In the genomic region with DNA sequence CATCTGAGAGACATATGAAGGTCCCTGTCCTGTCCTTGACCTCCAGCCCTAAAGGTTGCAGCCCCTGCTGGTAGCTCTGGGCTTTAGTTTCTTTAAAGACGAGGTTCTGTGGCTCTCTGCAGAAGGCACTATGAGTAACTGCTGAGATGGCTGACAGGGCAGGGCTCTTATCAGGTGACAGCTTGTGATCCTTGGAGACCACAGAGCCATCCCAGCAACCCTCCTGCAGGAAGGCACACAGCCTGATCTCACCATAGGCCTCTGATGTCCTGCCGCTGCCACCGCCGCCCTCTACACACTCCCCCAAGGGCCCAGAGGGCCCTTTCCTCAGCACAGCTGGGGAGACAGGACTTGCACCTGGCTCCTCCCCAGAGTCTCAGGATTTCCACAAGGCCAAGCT, we compare ENCODE assay signal across 35 mouse cellular contexts. TPM values are rescaled to one million over a fixed set of nuclear protein-coding genes. Genes with fewer than 3 reads are reported as not detected.
DNase-seq lines count a peak whose midpoint lies in the region; ATAC-seq and TF ChIP-seq lines count a peak whose summit lies in the region.
"Had no signal": no experiment of that assay in that cellular context is flagged by ENCODE, and none has a peak within 500 bp of the region (broad histone marks: within the 10 kb centered on the region; RNA-seq: fewer than 3 reads in every experiment).

No protein-coding gene starts in this region.

- WGBS in thymus, adult 2 months = 80% methylated on average over 4 of the region's 4 CpGs

- peak; percentile 21 for DNase-seq in thymus, postnatal 14 days
- no peak for DNase-seq in thymus, adult 2 months
- peak; percentile 59 for DNase-seq in T-cell, adult 2 months (ENCODE audit: low spot score)
- no peak for DNase-seq in right cerebral cortex, adult 2 months (ENCODE audit: low spot score in 2 of 2)
- no peak for DNase-seq in gastrocnemius, postnatal 4 days (ENCODE audit: low spot score in 2 of 2)
- DNase-seq: adrenal gland, adult 8-10 months; adrenal gland, postnatal 25 days; B cell, adult 2 months; cerebellum, adult 11-12 months; cerebellum, adult 8-10 months; cerebellum, postnatal 10 days; cerebellum, postnatal 36 days; forebrain, postnatal 0 days; gastrocnemius, adult 2 months; gastrocnemius, postnatal 25 days; heart, adult 2 months; heart, postnatal 14 days; heart, postnatal 4 days had no signal

- H3K4me3 ChIP-seq in thymus, adult 2 months (ENCODE audit: control insufficient read depth, insufficient read depth, low read length) = no peak overlapping the region
- H3K4me3 ChIP-seq: forebrain, embryonic 10.5 days; gastrocnemius, adult 2 months; heart, adult 2 months; heart, embryonic 10.5 days; heart, embryonic 13.5 days had no signal

- TF ChIP-seq CTCF in thymus, adult 2 months (IDR thresholded peaks at IDR 0.05; ENCODE audit: borderline replicate concordance, control insufficient read depth, extremely low read depth, insufficient read depth, low read length, poor library complexity) = no peak

- H3K36me3 ChIP-seq in thymus, adult 2 months (ENCODE audit: control insufficient read depth, insufficient read depth, low read length) = no peaks in the 10 kb centered on the region
- H3K36me3 ChIP-seq: forebrain, embryonic 10.5 days; heart, embryonic 10.5 days; heart, embryonic 13.5 days had no signal

- no peaks in the 10 kb centered on the region for H3K4me1 ChIP-seq in thymus, adult 2 months (replicated peaks; ENCODE audit: control insufficient read depth, insufficient read depth, low read length)

- TF ChIP-seq POLR2A in thymus, adult 2 months (IDR thresholded peaks at IDR 0.05; ENCODE audit: control insufficient read depth, extremely low read depth, insufficient read depth, low read length, poor library complexity) = no peak

- ATAC-seq in megakaryocyte-erythroid progenitor cell, adult 5-6 weeks (replicated peaks; ENCODE audit: low FRiP score, low TSS enrichment, poor library complexity, severe bottlenecking) = peak; percentile 83
- ATAC-seq: activated CD4-positive, CD25-positive, alpha-beta regulatory T cell, adult 4 months; forebrain, embryonic 14.5 days; forebrain, postnatal 0 days; hindbrain, postnatal 0 days; inflammation-experienced regulatory T-cells, adult 6 months had no signal

- H3K27me3 ChIP-seq in thymus, adult 2 months (ENCODE audit: control insufficient read depth, insufficient read depth, low read length) = no peaks in the 10 kb centered on the region

- no peak overlapping the region for H3K27ac ChIP-seq in thymus, adult 2 months (ENCODE audit: control insufficient read depth, insufficient read depth, low read length)
- H3K27ac ChIP-seq: forebrain, embryonic 10.5 days; gastrocnemius, adult 2 months; heart, adult 2 months; heart, embryonic 10.5 days; heart, embryonic 13.5 days; hindbrain, embryonic 14.5 days; hindbrain, postnatal 0 days had no signal

RNA-seq across cellular contexts. Expression of a gene that starts 19.4 kb away (rescaled TPM):
- not detected in 2 replicates for polyA plus RNA-seq in thymus, adult 2 months (2012; rRNA removed)
- total RNA-seq in megakaryocyte-erythroid progenitor cell, adult 5-6 weeks (2014; fragmentation: Nextera tagmentation) = not detected in 2 replicates
- total RNA-seq in megakaryocyte-erythroid progenitor cell, adult 5-6 weeks (2017) = not detected in 2 replicates
- total RNA-seq in gastrocnemius, postnatal 4 days (2021) = not detected
- total RNA-seq: adrenal gland, adult 8-10 months; adrenal gland, postnatal 25 days; forebrain, postnatal 0 days; gastrocnemius, adult 2 months; gastrocnemius, postnatal 25 days; granulocyte monocyte progenitor cell, adult 5-6 weeks; heart, adult 2 months; heart, postnatal 14 days; heart, postnatal 4 days; hindbrain, postnatal 0 days; MEL had no signal
- polyA plus RNA-seq: activated CD4-positive, CD25-positive, alpha-beta regulatory T cell, adult 4 months; brain, embryonic 14.5 days; embryonic facial prominence, embryonic 11.5 days; embryonic facial prominence, embryonic 14.5 days; forebrain, embryonic 10.5 days; forebrain, embryonic 14.5 days; forebrain, postnatal 0 days; frontal cortex, adult 2 months; heart, adult 2 months; heart, embryonic 10.5 days; heart, embryonic 13.5 days; heart, embryonic 16.5 days; hindbrain, embryonic 11.5 days; hindbrain, embryonic 14.5 days; hindbrain, postnatal 0 days; inflammation-experienced regulatory T-cells, adult 6 months had no signal

RNA-seq across cellular contexts. Expression of a gene that starts 36.4 kb away (rescaled TPM):
- 0.31 TPM in 1 of 2 replicates, not detected in the other for polyA plus RNA-seq in thymus, adult 2 months (2012; rRNA removed)
- not detected in 2 replicates for total RNA-seq in megakaryocyte-erythroid progenitor cell, adult 5-6 weeks (2014; fragmentation: Nextera tagmentation)
- total RNA-seq in megakaryocyte-erythroid progenitor cell, adult 5-6 weeks (2017) = not detected in 2 replicates
- not detected for total RNA-seq in gastrocnemius, postnatal 4 days (2021)
- total RNA-seq: adrenal gland, adult 8-10 months; adrenal gland, postnatal 25 days; forebrain, postnatal 0 days; gastrocnemius, adult 2 months; gastrocnemius, postnatal 25 days; granulocyte monocyte progenitor cell, adult 5-6 weeks; heart, adult 2 months; heart, postnatal 14 days; heart, postnatal 4 days; hindbrain, postnatal 0 days; MEL had no signal
- polyA plus RNA-seq: activated CD4-positive, CD25-positive, alpha-beta regulatory T cell, adult 4 months; brain, embryonic 14.5 days; embryonic facial prominence, embryonic 11.5 days; embryonic facial prominence, embryonic 14.5 days; forebrain, embryonic 10.5 days; forebrain, embryonic 14.5 days; forebrain, postnatal 0 days; frontal cortex, adult 2 months; heart, adult 2 months; heart, embryonic 10.5 days; heart, embryonic 13.5 days; heart, embryonic 16.5 days; hindbrain, embryonic 11.5 days; hindbrain, embryonic 14.5 days; hindbrain, postnatal 0 days; inflammation-experienced regulatory T-cells, adult 6 months had no signal

Comparison
In these comparisons a context has a peak if more than half of its experiments do, and no peak if none do; other contexts are left out.
1. DNase-seq: peak in thymus, postnatal 14 days (single experiment) and T-cell, adult 2 months (single experiment); none in thymus, adult 2 months (single experiment), right cerebral cortex, adult 2 months (0 of 2) and gastrocnemius, postnatal 4 days (0 of 2).